Mouse (Mus musculus) G1E (cell line): Measurements from ENCODE around the gene Wnk2.

Source experiments
- CTCF ChIP-seq: IDR thresholded peaks from 2 replicates; pipeline ENCODE4 v1.5.1; 2012; ENCODE audit warnings: low read depth, low read length, inconsistent platforms, mixed read lengths
- GATA1 ChIP-seq: IDR thresholded peaks from 2 replicates; pipeline ENCODE4 v1.6.1; 2012; ENCODE audit warnings: borderline replicate concordance, low read length, inconsistent platforms, mixed read lengths
- POLR2AphosphoS5 ChIP-seq: IDR thresholded peaks from 2 replicates; pipeline ENCODE4 v1.6.1; 2012; ENCODE audit warnings: low read depth, low read length, inconsistent platforms; ENCODE audit not compliant: insufficient replicate concordance
- TAL1 ChIP-seq: conservative IDR thresholded peaks from 2 replicates; pipeline ENCODE4 v1.6.1; 2012; ENCODE audit warnings: low read depth, low read length, inconsistent platforms, mixed read lengths

GRCm38 (mm10) chr13:49172971-49173596 is 25.3 kb upstream of the Wnk2 start:
- TF ChIP-seq CTCF, result peak; percentile 81
- TF ChIP-seq TAL1, result no peak
- no peak for TF ChIP-seq GATA1
- no peak for TF ChIP-seq POLR2AphosphoS5
